Comparison of ENCODE assay signal across 26 mouse cellular contexts in genomic region chr8:11801571-11801970, GRCm38 (mm10). TPM values are rescaled to one million over a fixed set of nuclear protein-coding genes. Genes with fewer than 3 reads are reported as not detected.
DNase-seq lines count a peak whose midpoint lies in the region; ATAC-seq lines count a peak whose summit lies in the region.
"Had no signal": no experiment of that assay in that cellular context is flagged by ENCODE, and none has a peak within 500 bp of the region (broad histone marks: within the 10 kb centered on the region; RNA-seq: fewer than 3 reads in every experiment).

No protein-coding gene starts in this region.

- ATAC-seq in embryonic facial prominence, embryonic 15.5 days (ENCODE audit: insufficient number of reproducible peaks, low FRiP score, low TSS enrichment, low read depth), result no peak
- no peak for ATAC-seq in heart, embryonic 16.5 days (replicated peaks; ENCODE audit: extremely low read depth, insufficient read depth, low FRiP score)
- no peak for ATAC-seq in midbrain, embryonic 11.5 days (ENCODE audit: low FRiP score)
- no peak for ATAC-seq in midbrain, embryonic 15.5 days (replicated peaks)
- no peak for ATAC-seq in limb, embryonic 15.5 days (ENCODE audit: insufficient number of reproducible peaks, low FRiP score, low TSS enrichment, low read depth)
- ATAC-seq: activated CD4-positive, CD25-positive, alpha-beta regulatory T cell, adult 4 months; liver, postnatal 0 days had no signal

- no peak for DNase-seq in embryonic facial prominence, embryonic 10.5 days (ENCODE audit: low spot score)
- no peak for DNase-seq in heart, postnatal 36 days
- DNase-seq in midbrain, embryonic 11.5 days (ENCODE audit: low spot score, missing footprints), result peak; percentile 72
- DNase-seq in left cerebral cortex, postnatal 10 days (ENCODE audit: extremely low spot score in 1 of 2, low spot score in 2 of 2), result no peak
- DNase-seq: adrenal gland, postnatal 36 days; cerebellum, adult 9-11 months; embryo, embryonic 11 days; gastrocnemius, postnatal 14 days; liver; liver, postnatal 0 days; thymus, adult 18-20 months had no signal

- no peaks in the 10 kb centered on the region; the same call in 1 of the 2 replicates for H3K4me1 ChIP-seq in embryonic facial prominence, embryonic 15.5 days
- no peaks in the 10 kb centered on the region for H3K4me1 ChIP-seq in embryonic facial prominence, embryonic 10.5 days
- H3K4me1 ChIP-seq in heart, embryonic 16.5 days (ENCODE audit: control insufficient read depth, insufficient read depth, low read length), result peaks cover 21% of the 10 kb centered on the region
- H3K4me1 ChIP-seq in midbrain, embryonic 11.5 days (ENCODE audit: control insufficient read depth, insufficient read depth, low read length), result no peaks in the 10 kb centered on the region
- H3K4me1 ChIP-seq in midbrain, embryonic 15.5 days, result no peaks in the 10 kb centered on the region; the same call in 1 of the 2 replicates
- peaks cover 8% of the 10 kb centered on the region; the same call in 1 of the 2 replicates for H3K4me1 ChIP-seq in limb, embryonic 15.5 days

- no peaks in the 10 kb centered on the region for H3K27me3 ChIP-seq in embryonic facial prominence, embryonic 15.5 days
- no peaks in the 10 kb centered on the region for H3K27me3 ChIP-seq in embryonic facial prominence, embryonic 10.5 days (replicated peaks; ENCODE audit: low read depth, poor library complexity, severe bottlenecking)
- H3K27me3 ChIP-seq in heart, embryonic 16.5 days (ENCODE audit: control insufficient read depth, insufficient read depth, low read length), result no peaks in the 10 kb centered on the region
- no peaks in the 10 kb centered on the region for H3K27me3 ChIP-seq in midbrain, embryonic 11.5 days (ENCODE audit: control insufficient read depth, insufficient read depth, low read length)
- H3K27me3 ChIP-seq in midbrain, embryonic 15.5 days (replicated peaks), result no peaks in the 10 kb centered on the region
- H3K27me3 ChIP-seq in limb, embryonic 15.5 days, result no peaks in the 10 kb centered on the region
- H3K27me3 ChIP-seq: hindbrain, embryonic 13.5 days; midbrain, embryonic 12.5 days had no signal

- H3K4me3 ChIP-seq in embryonic facial prominence, embryonic 15.5 days (replicated peaks), result no peak overlapping the region
- no peak overlapping the region for H3K4me3 ChIP-seq in embryonic facial prominence, embryonic 10.5 days
- H3K4me3 ChIP-seq in heart, embryonic 16.5 days (ENCODE audit: low read length), result no peak overlapping the region
- H3K4me3 ChIP-seq in midbrain, embryonic 11.5 days (ENCODE audit: low read depth, low read length), result no peak overlapping the region
- H3K4me3 ChIP-seq in midbrain, embryonic 15.5 days, result no peak overlapping the region
- no peak overlapping the region for H3K4me3 ChIP-seq in limb, embryonic 15.5 days
- H3K4me3 ChIP-seq: hindbrain, embryonic 13.5 days; midbrain, embryonic 12.5 days had no signal

- WGBS in embryonic facial prominence, embryonic 15.5 days, result 60% methylated on average over 8 of the region's 8 CpGs
- WGBS in embryonic facial prominence, embryonic 10.5 days, result 81% methylated on average over 8 of the region's 8 CpGs
- 45% methylated on average over 8 of the region's 8 CpGs for WGBS in heart, embryonic 16.5 days
- 74% methylated on average over 8 of the region's 8 CpGs for WGBS in midbrain, embryonic 11.5 days
- WGBS in midbrain, embryonic 15.5 days, result 38% methylated on average over 8 of the region's 8 CpGs
- 47% methylated on average over 8 of the region's 8 CpGs for WGBS in limb, embryonic 15.5 days

- H3K4me2 ChIP-seq in embryonic facial prominence, embryonic 15.5 days (replicated peaks), result no peak overlapping the region
- no peak overlapping the region for H3K4me2 ChIP-seq in heart, embryonic 16.5 days (ENCODE audit: low read depth, low read length)
- H3K4me2 ChIP-seq in midbrain, embryonic 11.5 days, result no peak overlapping the region
- H3K4me2 ChIP-seq in midbrain, embryonic 15.5 days, result no peak overlapping the region
- no peak overlapping the region for H3K4me2 ChIP-seq in limb, embryonic 15.5 days
- H3K4me2 ChIP-seq: hindbrain, embryonic 13.5 days; midbrain, embryonic 12.5 days had no signal

- no peaks in the 10 kb centered on the region for H3K9me3 ChIP-seq in embryonic facial prominence, embryonic 15.5 days (replicated peaks)
- no peaks in the 10 kb centered on the region for H3K9me3 ChIP-seq in embryonic facial prominence, embryonic 10.5 days
- H3K9me3 ChIP-seq in heart, embryonic 16.5 days (replicated peaks; ENCODE audit: control insufficient read depth, low read length), result no peaks in the 10 kb centered on the region
- H3K9me3 ChIP-seq in midbrain, embryonic 11.5 days (ENCODE audit: control insufficient read depth, low read length), result no peaks in the 10 kb centered on the region
- no peaks in the 10 kb centered on the region for H3K9me3 ChIP-seq in midbrain, embryonic 15.5 days
- no peaks in the 10 kb centered on the region for H3K9me3 ChIP-seq in limb, embryonic 15.5 days
- H3K9me3 ChIP-seq: hindbrain, embryonic 13.5 days; midbrain, embryonic 12.5 days had no signal

- H3K9ac ChIP-seq in embryonic facial prominence, embryonic 15.5 days, result no peak overlapping the region
- H3K9ac ChIP-seq in heart, embryonic 16.5 days (ENCODE audit: low read length), result no peak overlapping the region
- H3K9ac ChIP-seq in midbrain, embryonic 11.5 days (ENCODE audit: low read length), result no peak overlapping the region
- H3K9ac ChIP-seq in midbrain, embryonic 15.5 days, result no peak overlapping the region
- H3K9ac ChIP-seq in limb, embryonic 15.5 days, result no peak overlapping the region
- H3K9ac ChIP-seq: hindbrain, embryonic 13.5 days; liver, postnatal 0 days; midbrain, embryonic 12.5 days had no signal

- intact Hi-C loops in heart, postnatal 36 days (cut with DNase I), result loop anchor here (5.0 kb wide), 1 partner anchor 44 kb away; no protein-coding TSS in a partner anchor
- intact Hi-C loops in left cerebral cortex, postnatal 10 days (cut with DNase I), result no loop called here

- peaks cover 56% of the 10 kb centered on the region for H3K36me3 ChIP-seq in embryonic facial prominence, embryonic 15.5 days
- peaks cover 89% of the 10 kb centered on the region for H3K36me3 ChIP-seq in embryonic facial prominence, embryonic 10.5 days (replicated peaks)
- peaks cover 40% of the 10 kb centered on the region for H3K36me3 ChIP-seq in heart, embryonic 16.5 days (ENCODE audit: control insufficient read depth, insufficient read depth)
- H3K36me3 ChIP-seq in midbrain, embryonic 11.5 days (ENCODE audit: control insufficient read depth, insufficient read depth, low read length), result peaks cover 9% of the 10 kb centered on the region; the same call in 1 of the 2 replicates
- peaks cover 17% of the 10 kb centered on the region; the same call in 1 of the 2 replicates for H3K36me3 ChIP-seq in midbrain, embryonic 15.5 days (replicated peaks)
- H3K36me3 ChIP-seq in limb, embryonic 15.5 days, result peaks cover 39% of the 10 kb centered on the region

- H3K27ac ChIP-seq in embryonic facial prominence, embryonic 15.5 days (replicated peaks), result peak overlapping the region; percentile 58
- no peak overlapping the region for H3K27ac ChIP-seq in embryonic facial prominence, embryonic 10.5 days (replicated peaks)
- peak overlapping the region; percentile 31 for H3K27ac ChIP-seq in heart, embryonic 16.5 days (ENCODE audit: low read length)
- H3K27ac ChIP-seq in midbrain, embryonic 11.5 days (ENCODE audit: low read depth, low read length), result no peak overlapping the region
- no peak overlapping the region for H3K27ac ChIP-seq in midbrain, embryonic 15.5 days
- peak overlapping the region; percentile 72 for H3K27ac ChIP-seq in limb, embryonic 15.5 days
- H3K27ac ChIP-seq: hindbrain, embryonic 13.5 days; macrophage; midbrain, embryonic 12.5 days had no signal

RNA-seq across cellular contexts. Expression of gene Tex29, which starts 38.7 kb away (rescaled TPM):
- polyA plus RNA-seq in embryonic facial prominence, embryonic 15.5 days (2015; fragmentation: Nextera tagmentation; extraction: Ambion mirVana), result not detected in 2 replicates
- not detected in 2 replicates for polyA plus RNA-seq in embryonic facial prominence, embryonic 10.5 days (2016; fragmentation: Nextera tagmentation; extraction: Ambion mirVana)
- polyA plus RNA-seq in heart, embryonic 16.5 days (2015; fragmentation: Nextera tagmentation; extraction: Ambion mirVana), result not detected in 2 replicates
- total RNA-seq in heart, postnatal 36 days (2021), result not detected
- not detected in 2 replicates for polyA plus RNA-seq in midbrain, embryonic 11.5 days (2014; fragmentation: Nextera tagmentation; extraction: Ambion mirVana)
- polyA plus RNA-seq in midbrain, embryonic 15.5 days (2015; fragmentation: Nextera tagmentation; extraction: Ambion mirVana), result 0.27 and 0.44 TPM in 2 replicates
- not detected in 2 replicates for polyA plus RNA-seq in limb, embryonic 15.5 days (2015; fragmentation: Nextera tagmentation; extraction: Ambion mirVana)
- total RNA-seq in left cerebral cortex, postnatal 10 days (2021), result not detected
- total RNA-seq: adrenal gland, postnatal 36 days; gastrocnemius, postnatal 14 days; heart, adult 8-10 months; left cerebral cortex, adult 8-10 months; neutrophil, adult 5-6 weeks had no signal
- polyA plus RNA-seq: activated CD4-positive, CD25-positive, alpha-beta regulatory T cell, adult 4 months; frontal cortex, adult 2 months; intestine, embryonic 14.5 days; kidney, embryonic 14.5 days; liver, postnatal 0 days; macrophage; urinary bladder, adult 2 months had no signal

Comparison
In these comparisons a context has a peak if more than half of its experiments do, and no peak if none do; other contexts are left out.
1. H3K27ac ChIP-seq: peak in embryonic facial prominence, embryonic 15.5 days (single experiment), heart, embryonic 16.5 days (single experiment) and limb, embryonic 15.5 days (single experiment); none in embryonic facial prominence, embryonic 10.5 days (single experiment), midbrain, embryonic 11.5 days (single experiment) and midbrain, embryonic 15.5 days (single experiment).